Mouse (Mus musculus): Measurements from ENCODE around the gene 1110032A03Rik.

Gene 1110032A03Rik

GRCm38 (mm10) chr9:50774991-50775612 is at the start of gene 1110032A03Rik, which contains the start of gene Alg9:
1110032A03Rik (minus strand) TSS chr9:50775520.
Alg9 (plus strand) TSS chr9:50775019.
- DNase-seq (ENCODE audit: low read depth, low spot score), result peak; percentile 77

GRCm38 (mm10) chr9:50823779-50824453 is 48.6 kb upstream of the 1110032A03Rik start:
- DNase-seq (ENCODE audit: low read depth, low spot score), result no peak

GRCm38 (mm10) chr9:50822216-50822615 is 46.9 kb upstream of the 1110032A03Rik start:
- DNase-seq (ENCODE audit: low read depth, low spot score), result no peak

GRCm38 (mm10) chr9:50821651-50822050 is 46.3 kb upstream of the 1110032A03Rik start:
- DNase-seq (ENCODE audit: low read depth, low spot score), result no peak

- DNase-seq (ENCODE audit: low read depth, low spot score), result no peak
Observed at GRCm38 (mm10) chr9:50819716-50820115, 44.4 kb upstream of the 1110032A03Rik start.

GRCm38 (mm10) chr9:50818050-50818449 is 42.7 kb upstream of the 1110032A03Rik start:
- DNase-seq (ENCODE audit: low read depth, low spot score), result no peak

GRCm38 (mm10) chr9:50816512-50816911 is 41.2 kb upstream of the 1110032A03Rik start:
- DNase-seq (ENCODE audit: low read depth, low spot score), result no peak

GRCm38 (mm10) chr9:50815666-50816065 is 40.3 kb upstream of the 1110032A03Rik start:
- DNase-seq (ENCODE audit: low read depth, low spot score), result no peak

- DNase-seq (ENCODE audit: low read depth, low spot score), result no peak
Observed at GRCm38 (mm10) chr9:50813796-50814195, 38.5 kb upstream of the 1110032A03Rik start.

- no peak for DNase-seq (ENCODE audit: low read depth, low spot score)
Observed at GRCm38 (mm10) chr9:50811746-50812145, 36.4 kb upstream of the 1110032A03Rik start.

- peak; percentile 64 for DNase-seq (ENCODE audit: low read depth, low spot score)
Observed at GRCm38 (mm10) chr9:50811187-50811586, 35.9 kb upstream of the 1110032A03Rik start.

- DNase-seq (ENCODE audit: low read depth, low spot score), result no peak
Observed at GRCm38 (mm10) chr9:50809146-50809545, 33.8 kb upstream of the 1110032A03Rik start.

- no peak for DNase-seq (ENCODE audit: low read depth, low spot score)
Observed at GRCm38 (mm10) chr9:50808471-50808870, 33.2 kb upstream of the 1110032A03Rik start.

- DNase-seq (ENCODE audit: low read depth, low spot score), result peak; percentile 62
Observed at GRCm38 (mm10) chr9:50803055-50803671, 27.8 kb upstream of the 1110032A03Rik start.

GRCm38 (mm10) chr9:50800985-50801384 is 25.7 kb upstream of the 1110032A03Rik start:
- peak; percentile 60 for DNase-seq (ENCODE audit: low read depth, low spot score)

GRCm38 (mm10) chr9:50798368-50798767 is 23.0 kb upstream of the 1110032A03Rik start:
- no peak for DNase-seq (ENCODE audit: low read depth, low spot score)

GRCm38 (mm10) chr9:50797641-50798040 is 22.3 kb upstream of the 1110032A03Rik start:
- no peak for DNase-seq (ENCODE audit: low read depth, low spot score)

GRCm38 (mm10) chr9:50796776-50797175 is 21.5 kb upstream of the 1110032A03Rik start:
- no peak for DNase-seq (ENCODE audit: low read depth, low spot score)

GRCm38 (mm10) chr9:50795266-50795665 is 19.9 kb upstream of the 1110032A03Rik start:
- DNase-seq (ENCODE audit: low read depth, low spot score), result no peak

- DNase-seq (ENCODE audit: low read depth, low spot score), result no peak
Observed at GRCm38 (mm10) chr9:50782155-50782554, 6.8 kb upstream of the 1110032A03Rik start.

- no peak for DNase-seq (ENCODE audit: low read depth, low spot score)
Observed at GRCm38 (mm10) chr9:50776162-50776760, 941 bp upstream of the 1110032A03Rik start.

GRCm38 (mm10) chr9:50775662-50776126 is 374 bp upstream of the 1110032A03Rik start:
- no peak for DNase-seq (ENCODE audit: low read depth, low spot score)
